Mouse (Mus musculus) ES-Bruce4 (cell line): ENCODE results near the gene Commd9. TPM values are rescaled to one million over a fixed set of nuclear protein-coding genes. Genes with fewer than 3 reads are reported as not detected.

Experiments
- H3K27ac ChIP-seq: 2 replicates; pipeline ENCODE4 v1.5.1; 2012; ENCODE audit warnings: low read length, inconsistent platforms; ENCODE audit not compliant: insufficient read depth
- H3K27me3 ChIP-seq: 2 replicates; pipeline ENCODE4 v1.6.1; 2012; ENCODE audit warnings: mild to moderate bottlenecking, low read length, inconsistent platforms; ENCODE audit not compliant: control insufficient read depth, poor library complexity, insufficient read depth, severe bottlenecking
- H3K36me3 ChIP-seq: 2 replicates; pipeline ENCODE4 v1.6.1; 2012; ENCODE audit warnings: inconsistent platforms, mild to moderate bottlenecking, low read length, moderate library complexity; ENCODE audit not compliant: control insufficient read depth, poor library complexity, insufficient read depth, severe bottlenecking
- H3K4me1 ChIP-seq: one replicate; pipeline ENCODE4 v1.8.1; 2011; ENCODE audit warnings: low read length; ENCODE audit not compliant: control insufficient read depth, insufficient read depth
- H3K4me3 ChIP-seq: 2 replicates; pipeline ENCODE4 v1.5.1; 2011; ENCODE audit warnings: low read depth, mild to moderate bottlenecking, low read length
- H3K9ac ChIP-seq: 2 replicates; pipeline ENCODE4 v1.6.1; 2012; ENCODE audit warnings: low read depth, mild to moderate bottlenecking, inconsistent platforms; ENCODE audit not compliant: poor library complexity, severe bottlenecking
- H3K9me3 ChIP-seq: replicated peaks from 2 replicates; pipeline ENCODE4 v1.6.1; 2012; ENCODE audit warnings: mild to moderate bottlenecking, low read length, inconsistent platforms; ENCODE audit not compliant: control insufficient read depth, poor library complexity, insufficient read depth, severe bottlenecking
- CTCF ChIP-seq: IDR thresholded peaks from one replicate; pipeline ENCODE4 v1.8.1; 2011; ENCODE audit warnings: low read depth, low read length
- EP300 ChIP-seq: IDR thresholded peaks from 2 replicates; pipeline ENCODE4 v1.6.1; 2011; ENCODE audit warnings: low read depth, low read length; ENCODE audit not compliant: insufficient read depth
- POLR2A ChIP-seq: IDR thresholded peaks from one replicate; pipeline ENCODE4 v1.8.1; 2011; ENCODE audit warnings: low read length; ENCODE audit not compliant: insufficient read depth
- polyA plus RNA-seq: library from polyadenylated mRNA; stranded (reverse); fragments of >200 nt; gene quantifications from 2 replicates; pipeline ENCODE4 v1.2.4, GENCODE M21; 2011; ENCODE audit warnings: low read depth; ENCODE audit not compliant: missing spikeins, insufficient read depth, insufficient read length

The Commd9 gene
- polyA plus RNA-seq = 29.5 and 32.2 TPM in 2 replicates

- no peak within 1 kb of the TSS for H3K27ac ChIP-seq
- TF ChIP-seq EP300 = no peak
- no peak for TF ChIP-seq CTCF
- TF ChIP-seq POLR2A = no peak
- H3K9me3 ChIP-seq = no peaks in the 10 kb centered on the region
- H3K4me3 ChIP-seq = peak within 1 kb of the TSS; percentile 64
- H3K36me3 ChIP-seq = no peaks in the 10 kb centered on the region
- H3K4me1 ChIP-seq = no peaks in the 10 kb centered on the region
- no peaks in the 10 kb centered on the region for H3K27me3 ChIP-seq
- no peak within 1 kb of the TSS for H3K9ac ChIP-seq
These were observed at the start of gene Commd9 for GRCm38 (mm10) chr2:101885768-101886438. TSS of gene Commd9 (plus strand) at chr2:101886247.

DNA sequence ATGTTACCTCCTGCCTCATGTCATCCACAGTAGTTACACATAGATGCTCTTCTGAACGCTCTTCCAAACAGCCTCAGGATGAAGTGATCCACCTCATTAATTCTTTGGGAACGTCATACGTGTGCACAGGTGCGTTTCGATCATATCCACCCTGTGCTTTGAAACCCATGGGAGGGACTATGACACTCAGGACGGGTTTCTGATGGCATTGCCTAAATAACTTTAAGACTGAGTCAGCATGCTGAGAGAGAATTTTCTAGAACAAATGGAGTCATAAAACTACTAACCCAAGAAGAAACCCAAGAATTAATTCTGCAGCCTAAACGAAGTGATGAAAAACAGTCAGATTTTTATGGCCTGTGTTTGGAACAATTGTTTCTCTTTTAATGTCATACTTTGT is 43.3 kb upstream of the Commd9 start:
- Histone ChIP-seq H3K27ac (no peak overlapping the region), H3K4me1 (no peaks in the 10 kb centered on the region), H3K9ac (no peak overlapping the region), H3K27me3 (no peaks in the 10 kb centered on the region), H3K36me3 (no peaks in the 10 kb centered on the region), H3K9me3 (no peaks in the 10 kb centered on the region), H3K4me3 (no peak overlapping the region)
- TF ChIP-seq EP300 (no peak), POLR2A (no peak), CTCF (no peak)

GRCm38 (mm10) chr2:101854792-101855191 is 31.3 kb upstream of the Commd9 start:
- H3K4me3 ChIP-seq = no peak overlapping the region
- H3K27ac ChIP-seq = no peak overlapping the region
- TF ChIP-seq EP300 (no peak), POLR2A (no peak), CTCF (no peak)
- H3K27me3 ChIP-seq = no peaks in the 10 kb centered on the region
- no peaks in the 10 kb centered on the region for H3K4me1 ChIP-seq
- no peak overlapping the region for H3K9ac ChIP-seq
- no peaks in the 10 kb centered on the region for H3K9me3 ChIP-seq
- H3K36me3 ChIP-seq = no peaks in the 10 kb centered on the region

DNA sequence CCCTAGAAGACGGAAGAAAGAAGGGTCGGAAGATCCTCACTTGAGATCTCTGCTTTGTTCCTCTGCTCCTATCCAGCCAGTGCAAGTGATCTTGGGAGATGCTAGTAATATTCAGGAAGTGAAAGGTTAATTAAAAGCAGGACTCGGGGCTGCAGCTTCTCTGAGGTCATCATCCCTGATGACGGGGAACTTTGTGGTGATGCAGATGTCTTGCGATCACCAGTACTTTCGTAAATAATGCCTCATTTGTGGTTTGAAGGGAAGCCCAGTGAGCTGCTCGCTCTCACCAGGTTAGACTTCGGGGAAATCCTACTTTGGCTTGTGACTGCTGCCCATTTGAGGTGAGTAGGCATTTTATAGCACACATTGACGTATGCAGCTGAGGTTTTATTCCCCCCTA is 29.9 kb upstream of the Commd9 start:
- no peak overlapping the region for H3K4me3 ChIP-seq
- H3K4me1 ChIP-seq = no peaks in the 10 kb centered on the region
- no peak overlapping the region for H3K27ac ChIP-seq
- H3K9ac ChIP-seq = no peak overlapping the region
- H3K36me3 ChIP-seq = no peaks in the 10 kb centered on the region
- no peaks in the 10 kb centered on the region for H3K27me3 ChIP-seq
- TF ChIP-seq POLR2A = no peak
- TF ChIP-seq EP300 = no peak
- no peak for TF ChIP-seq CTCF
- no peaks in the 10 kb centered on the region for H3K9me3 ChIP-seq

GRCm38 (mm10) chr2:101860920-101861485 is 25.0 kb upstream of the Commd9 start:
- no peak overlapping the region for H3K27ac ChIP-seq
- H3K4me1 ChIP-seq = no peaks in the 10 kb centered on the region
- no peak overlapping the region for H3K4me3 ChIP-seq
- H3K27me3 ChIP-seq = no peaks in the 10 kb centered on the region
- H3K9me3 ChIP-seq = no peaks in the 10 kb centered on the region
- no peak overlapping the region for H3K9ac ChIP-seq
- no peak for TF ChIP-seq POLR2A
- no peak for TF ChIP-seq EP300
- TF ChIP-seq CTCF = no peak
- no peaks in the 10 kb centered on the region for H3K36me3 ChIP-seq

DNA sequence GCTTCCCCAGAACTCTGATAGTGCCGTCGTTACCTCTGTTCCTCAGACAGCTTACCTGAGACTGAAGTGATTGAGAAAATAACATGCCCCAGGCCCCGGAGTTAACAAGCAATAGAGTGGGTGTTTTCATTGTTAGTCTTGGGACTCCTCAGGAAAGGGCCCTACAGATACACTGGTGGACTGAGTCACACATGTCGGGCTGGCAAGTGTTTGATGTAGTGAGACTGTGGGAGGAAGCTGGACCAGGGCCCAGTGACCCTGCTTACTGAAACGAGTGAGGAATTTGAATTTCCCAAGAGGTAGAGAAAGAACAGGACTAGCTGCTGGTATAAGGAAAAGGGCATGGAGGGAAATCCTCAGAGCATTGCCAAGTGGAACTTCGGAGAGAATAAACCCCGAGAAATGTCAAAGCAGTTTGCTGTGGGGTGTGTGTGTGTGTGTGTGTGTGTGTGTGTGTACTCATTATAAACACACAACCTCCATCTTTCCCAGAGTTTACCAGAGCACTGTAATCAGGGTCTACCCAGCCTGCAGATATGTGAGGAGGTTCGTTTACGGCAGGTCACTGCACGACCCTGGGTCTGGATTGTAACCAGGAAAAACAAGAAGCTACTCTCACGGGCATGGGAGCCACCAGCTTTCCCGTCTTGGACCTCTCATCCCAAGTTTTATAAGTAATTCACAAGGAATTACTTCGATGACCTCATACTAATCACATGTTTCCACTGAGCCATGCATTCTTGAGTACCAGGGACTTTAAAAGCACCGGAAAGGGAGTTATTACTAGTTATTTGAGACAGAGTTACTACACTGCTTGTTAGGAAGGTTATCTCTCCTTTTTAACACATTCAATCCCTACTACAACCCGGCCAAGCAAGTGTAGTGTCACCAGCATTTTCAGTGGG is 23.6 kb upstream of the Commd9 start:
- H3K27me3 ChIP-seq = no peaks in the 10 kb centered on the region
- H3K27ac ChIP-seq = no peak overlapping the region
- no peaks in the 10 kb centered on the region for H3K36me3 ChIP-seq
- H3K4me1 ChIP-seq = no peaks in the 10 kb centered on the region
- H3K4me3 ChIP-seq = no peak overlapping the region
- TF ChIP-seq CTCF = no peak
- TF ChIP-seq POLR2A = no peak
- TF ChIP-seq EP300 = no peak
- H3K9ac ChIP-seq = no peak overlapping the region
- no peaks in the 10 kb centered on the region for H3K9me3 ChIP-seq
